Mouse (Mus musculus) embryonic fibroblast, embryonic 13.5 days (primary cell): ENCODE data around the gene Ugt1a8.

Experiments
- CTCF ChIP-seq: IDR thresholded peaks from 2 replicates; pipeline ENCODE4 v1.5.1; 2011; ENCODE audit warnings: mild to moderate bottlenecking, control low read depth, low read length, moderate library complexity, borderline replicate concordance; ENCODE audit not compliant: insufficient read depth
- POLR2A ChIP-seq: IDR thresholded peaks from 2 replicates; pipeline ENCODE4 v1.6.1; 2011; ENCODE audit warnings: low read depth, mild to moderate bottlenecking, control low read depth, low read length, moderate library complexity

DNA sequence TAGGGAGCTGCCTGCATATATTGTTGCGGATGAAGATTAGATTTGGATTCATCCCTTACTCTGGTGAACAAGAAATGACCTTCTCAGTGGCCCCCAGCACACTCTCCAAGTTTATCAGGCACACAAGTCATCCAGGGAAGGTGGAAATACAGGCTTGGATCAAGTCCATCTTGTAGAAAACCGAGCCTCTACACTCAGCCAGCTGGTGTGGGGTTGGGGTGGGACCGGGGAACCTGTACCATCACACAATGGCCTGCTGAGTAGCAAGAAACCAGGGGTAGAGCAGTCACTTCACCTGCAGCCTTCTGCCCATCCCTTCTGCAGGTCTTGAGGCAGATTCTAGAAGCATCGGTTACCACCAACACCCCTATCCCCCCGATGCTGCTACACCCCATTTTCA, 147.0 kb downstream of the Ugt1a8 start:
- TF ChIP-seq CTCF (no peak), POLR2A (no peak)
